Mouse (Mus musculus): ENCODE measurements at regions not wholly inside any gene's neighbourhood (a gene's known extent, or its start where the extent isn't known, plus 50 kb on each side); places are given as distances from the start of the nearest gene placed in this dataset.

DNA sequence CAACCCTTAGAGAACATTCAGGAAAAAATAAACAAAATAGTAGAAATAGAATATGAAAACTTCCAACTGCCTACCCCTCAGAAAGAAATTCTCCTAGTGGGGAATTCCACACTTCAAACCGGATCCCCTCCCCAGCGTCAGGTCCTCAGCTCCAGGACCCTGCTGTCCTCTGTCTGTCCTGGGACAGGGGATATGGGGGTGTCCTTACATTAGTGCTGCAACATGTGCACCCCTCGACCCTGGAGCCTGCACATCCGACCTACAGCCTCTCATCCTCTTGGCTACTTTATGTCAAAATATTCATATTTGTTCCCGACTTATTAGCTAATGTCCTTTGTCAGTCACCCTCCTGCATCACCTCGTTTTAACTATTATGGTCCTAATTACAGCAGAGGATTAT lies 106.0 kb upstream of the Mrps22 start:
- H3K9me3 ChIP-seq (replicated peaks; ENCODE audit: low read length): no peaks in the 10 kb centered on the region
- H3K79me2 ChIP-seq (replicated peaks; ENCODE audit: control insufficient read depth, extremely low read depth, insufficient read depth, poor library complexity, severe bottlenecking): no peaks in the 10 kb centered on the region
- no peak for TF ChIP-seq E2F4 (IDR thresholded peaks at IDR 0.05; ENCODE audit: insufficient replicate concordance, low read depth, low read length)
- TF ChIP-seq ZNF384 (IDR thresholded peaks at IDR 0.05; ENCODE audit: low read depth, low read length): no peak
- no peak for TF ChIP-seq ZKSCAN1 (IDR thresholded peaks at IDR 0.05; ENCODE audit: borderline replicate concordance, low read depth, low read length)
- TF ChIP-seq ELF1 (IDR thresholded peaks at IDR 0.05; ENCODE audit: low read depth, low read length): no peak
- no peak for TF ChIP-seq IRF4 (IDR thresholded peaks at IDR 0.05; ENCODE audit: low read depth, low read length)
- TF ChIP-seq RAD21 (IDR thresholded peaks at IDR 0.05; ENCODE audit: low read depth, low read length): no peak
- TF ChIP-seq NELFE (IDR thresholded peaks at IDR 0.05; ENCODE audit: low read depth, low read length): no peak
- TF ChIP-seq POLR2AphosphoS2 (IDR thresholded peaks at IDR 0.05; ENCODE audit: low read depth, low read length): no peak
- TF ChIP-seq CHD2 (IDR thresholded peaks at IDR 0.05; ENCODE audit: low read length): no peak
- TF ChIP-seq GABPA (IDR thresholded peaks at IDR 0.05; ENCODE audit: insufficient replicate concordance, low read depth, low read length): no peak
- no peak for TF ChIP-seq CTCF (conservative IDR thresholded peaks at IDR 0.05 in 1 of 2, IDR thresholded peaks at IDR 0.05 in 1 of 2; ENCODE audit: low read depth in 2 of 2, low read length in 2 of 2)
- TF ChIP-seq USF2 (conservative IDR thresholded peaks at IDR 0.05; ENCODE audit: low read depth, low read length): no peak
- TF ChIP-seq PAX5 (IDR thresholded peaks at IDR 0.05; ENCODE audit: low read length): no peak
- no peak for TF ChIP-seq MYC (IDR thresholded peaks at IDR 0.05; ENCODE audit: low read depth, low read length)
- H3K36me3 ChIP-seq (replicated peaks in 1 of 2; ENCODE audit: control insufficient read depth in 1 of 2, insufficient read depth in 1 of 2, low read length in 1 of 2): no peaks in the 10 kb centered on the region
- no peak overlapping the region for H3K9ac ChIP-seq (ENCODE audit: insufficient read depth, low read depth)
- DNase-seq (ENCODE audit: extremely low read depth): no peak
- in situ Hi-C loops (cut with MboI; ENCODE audit: low pct_ligation_motif_present, low pct_unique_long_range_greater_than_20kb, low sequenced_read_pairs) (no loop called here), dilution Hi-C loops (cut with MboI; ENCODE audit: extremely low pct_ligation_motif_present, extremely low pct_unique_long_range_greater_than_20kb, low sequenced_read_pairs) (no loop called here)
- peaks cover 6% of the 10 kb centered on the region for H3K27me3 ChIP-seq (replicated peaks)
- no peak overlapping the region for H3K4me2 ChIP-seq (ENCODE audit: insufficient read depth, low read depth, poor library complexity, severe bottlenecking)
- no peak overlapping the region for H3K4me3 ChIP-seq (replicated peaks in 1 of 3; ENCODE audit: low read depth in 2 of 3, low read length in 2 of 3, poor library complexity in 1 of 3)
- H3K27ac ChIP-seq (ENCODE audit: insufficient read depth, low read depth): no peak overlapping the region
- H3K4me1 ChIP-seq (ENCODE audit: control insufficient read depth in 1 of 2, insufficient read depth in 2 of 2): peaks cover 0 to 4% of the 10 kb centered on the region in 2 experiments; a peak in 1 of 4 replicates

- Histone ChIP-seq H3K4me3 (replicated peaks in 1 of 3; ENCODE audit: low read depth in 2 of 3, low read length in 2 of 3, poor library complexity in 1 of 3) (no peak overlapping the region), H3K9ac (ENCODE audit: insufficient read depth, low read depth) (no peak overlapping the region), H3K27ac (ENCODE audit: insufficient read depth, low read depth) (no peak overlapping the region), H3K79me2 (replicated peaks; ENCODE audit: control insufficient read depth, extremely low read depth, insufficient read depth, poor library complexity, severe bottlenecking) (no peaks in the 10 kb centered on the region), H3K36me3 (replicated peaks in 1 of 2; ENCODE audit: control insufficient read depth in 1 of 2, insufficient read depth in 1 of 2, low read length in 1 of 2) (no peaks in the 10 kb centered on the region), H3K4me2 (ENCODE audit: insufficient read depth, low read depth, poor library complexity, severe bottlenecking) (no peak overlapping the region), H3K27me3 (replicated peaks) (peaks cover 13% of the 10 kb centered on the region), H3K9me3 (replicated peaks; ENCODE audit: low read length) (no peaks in the 10 kb centered on the region), H3K4me1 (ENCODE audit: control insufficient read depth in 1 of 2, insufficient read depth in 2 of 2) (peaks cover 0 to 4% of the 10 kb centered on the region in 2 experiments; a peak in 1 of 4 replicates)
- in situ Hi-C loops (cut with MboI; ENCODE audit: low pct_ligation_motif_present, low pct_unique_long_range_greater_than_20kb, low sequenced_read_pairs) (no loop called here), dilution Hi-C loops (cut with MboI; ENCODE audit: extremely low pct_ligation_motif_present, extremely low pct_unique_long_range_greater_than_20kb, low sequenced_read_pairs) (no loop called here)
- TF ChIP-seq GABPA (IDR thresholded peaks at IDR 0.05; ENCODE audit: insufficient replicate concordance, low read depth, low read length): no peak
- TF ChIP-seq POLR2AphosphoS2 (IDR thresholded peaks at IDR 0.05; ENCODE audit: low read depth, low read length): no peak
- DNase-seq (ENCODE audit: extremely low read depth): no peak
These were observed 102.7 kb upstream of the Mrps22 start for GRCm38 (mm10) chr9:98704131-98704530.

- no peak overlapping the region for H3K4me3 ChIP-seq (replicated peaks in 1 of 3; ENCODE audit: low read depth in 2 of 3, low read length in 2 of 3, poor library complexity in 1 of 3)
- TF ChIP-seq JUND (conservative IDR thresholded peaks at IDR 0.05; ENCODE audit: low read depth, low read length) (no peak), TBP (conservative IDR thresholded peaks at IDR 0.05; ENCODE audit: low read depth, low read length) (no peak)
- H3K9me3 ChIP-seq (replicated peaks; ENCODE audit: low read length): no peaks in the 10 kb centered on the region
- H3K27me3 ChIP-seq (replicated peaks): peaks cover 14% of the 10 kb centered on the region
- H3K9ac ChIP-seq (ENCODE audit: insufficient read depth, low read depth): no peak overlapping the region
- H3K36me3 ChIP-seq (replicated peaks in 1 of 2; ENCODE audit: control insufficient read depth in 1 of 2, insufficient read depth in 1 of 2, low read length in 1 of 2): no peaks in the 10 kb centered on the region
- H3K27ac ChIP-seq (ENCODE audit: insufficient read depth, low read depth): no peak overlapping the region
- H3K4me1 ChIP-seq (ENCODE audit: control insufficient read depth in 1 of 2, insufficient read depth in 2 of 2): peaks cover 0 to 4% of the 10 kb centered on the region in 2 experiments; a peak in 1 of 4 replicates
- DNase-seq (ENCODE audit: extremely low read depth): no peak
- in situ Hi-C loops (cut with MboI; ENCODE audit: low pct_ligation_motif_present, low pct_unique_long_range_greater_than_20kb, low sequenced_read_pairs) (no loop called here), dilution Hi-C loops (cut with MboI; ENCODE audit: extremely low pct_ligation_motif_present, extremely low pct_unique_long_range_greater_than_20kb, low sequenced_read_pairs) (no loop called here)
- no peak overlapping the region for H3K4me2 ChIP-seq (ENCODE audit: insufficient read depth, low read depth, poor library complexity, severe bottlenecking)
- no peaks in the 10 kb centered on the region for H3K79me2 ChIP-seq (replicated peaks; ENCODE audit: control insufficient read depth, extremely low read depth, insufficient read depth, poor library complexity, severe bottlenecking)
These were observed 101.9 kb upstream of the Mrps22 start for GRCm38 (mm10) chr9:98703331-98703730.
